Mouse (Mus musculus) stomach, embryonic 15.5 days (tissue): ENCODE measurements around the gene Slc39a5. TPM values are rescaled to one million over a fixed set of nuclear protein-coding genes. Genes with fewer than 3 reads are reported as not detected.

Experiments used
- ATAC-seq: fragments of 200-750 bp; cut with Nextera tagmentation; 2 replicates; pipeline ENCODE4 v1.8.0; 2017; ENCODE audit warnings: low read depth, moderate number of reproducible peaks, moderate TSS enrichment; ENCODE audit not compliant: insufficient read depth, low FRiP score
- H3K27ac ChIP-seq: fragments of 300-500 bp; sonication (generic); 2 replicates; pipeline ENCODE4 v1.5.1; 2015; ENCODE audit warnings: mild to moderate bottlenecking, inconsistent platforms
- H3K27me3 ChIP-seq: fragments of 300-500 bp; sonication (generic); replicated peaks from 2 replicates; pipeline ENCODE4 v1.6.1; 2015; ENCODE audit warnings: inconsistent platforms
- H3K36me3 ChIP-seq: fragments of 300-500 bp; sonication (generic); 2 replicates; pipeline ENCODE4 v1.6.1; 2015; ENCODE audit warnings: inconsistent platforms
- H3K4me1 ChIP-seq: fragments of 300-500 bp; sonication (generic); 2 replicates; pipeline ENCODE4 v1.6.1; 2015; ENCODE audit warnings: inconsistent platforms
- H3K4me2 ChIP-seq: fragments of 300-500 bp; sonication (generic); 2 replicates; pipeline ENCODE4 v1.6.1; 2015; ENCODE audit warnings: mild to moderate bottlenecking, inconsistent platforms
- H3K4me3 ChIP-seq: fragments of 300-500 bp; sonication (generic); replicated peaks from 2 replicates; pipeline ENCODE4 v1.5.1; 2015; ENCODE audit warnings: inconsistent platforms
- H3K9ac ChIP-seq: fragments of 300-500 bp; sonication (generic); 2 replicates; pipeline ENCODE4 v1.6.1; 2015; ENCODE audit warnings: inconsistent platforms
- H3K9me3 ChIP-seq: fragments of 300-500 bp; sonication (generic); 2 replicates; pipeline ENCODE4 v1.6.1; 2016; ENCODE audit warnings: inconsistent platforms
- WGBS: fragments of 180-500 bp; shearing (Covaris S2); methylation state at CpG from one replicate; pipeline ENCODE4 v1.1.7; 2015; 5-methylcytosine and 5-hydroxymethylcytosine counted together
- polyA plus RNA-seq: library from polyadenylated mRNA; unstranded; fragments of >200 nt; fragmentation: Nextera tagmentation; extraction: Ambion mirVana; gene quantifications from 2 replicates; pipeline ENCODE4 v1.2.1, GENCODE M21; 2015

The Slc39a5 gene
- 34.5 and 39.4 TPM in 2 replicates for polyA plus RNA-seq

DNA sequence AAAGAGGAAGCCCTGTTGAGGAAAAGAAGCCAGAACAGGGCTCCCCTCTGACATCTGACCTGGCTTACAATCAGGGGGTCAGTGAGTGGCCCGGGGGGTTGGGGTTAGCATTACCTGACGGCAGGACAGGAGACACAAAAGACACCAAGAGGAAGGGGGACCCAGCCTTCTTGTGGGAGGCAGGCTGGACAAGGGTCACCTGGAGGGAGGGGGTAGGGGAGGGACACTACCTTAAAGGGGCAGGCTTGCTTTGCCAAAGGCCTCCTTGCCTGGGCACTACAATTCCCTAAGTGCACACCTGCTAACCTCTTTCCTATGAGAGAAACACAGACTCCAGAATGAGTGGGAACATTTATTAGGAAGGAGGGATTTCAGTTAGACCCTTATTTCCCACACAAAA is at the start of gene Slc39a5:
Gene Slc39a5 (minus strand): TSS at position 174 of the 400 bp plus-strand sequence.
- H3K9me3 ChIP-seq, result no peaks in the 10 kb centered on the region
- H3K4me1 ChIP-seq, result 0 out of 2 replicates have a peak, but pooled peaks cover 4% of the 10 kb centered on the region
- H3K27ac ChIP-seq, result peak within 1 kb of the TSS; percentile 26; the same call in 1 of the 2 replicates
- WGBS, result 9% methylated on average over 2 of the region's 2 CpGs
- peak within 1 kb of the TSS; percentile 20 for H3K4me3 ChIP-seq
- ATAC-seq, result no peak
- H3K36me3 ChIP-seq, result 0 out of 2 replicates have a peak, but pooled peaks cover 3% of the 10 kb centered on the region
- H3K9ac ChIP-seq, result no peak within 1 kb of the TSS; the same call in 1 of the 2 replicates
- H3K4me2 ChIP-seq, result peak within 1 kb of the TSS; percentile 25
- no peaks in the 10 kb centered on the region for H3K27me3 ChIP-seq

DNA sequence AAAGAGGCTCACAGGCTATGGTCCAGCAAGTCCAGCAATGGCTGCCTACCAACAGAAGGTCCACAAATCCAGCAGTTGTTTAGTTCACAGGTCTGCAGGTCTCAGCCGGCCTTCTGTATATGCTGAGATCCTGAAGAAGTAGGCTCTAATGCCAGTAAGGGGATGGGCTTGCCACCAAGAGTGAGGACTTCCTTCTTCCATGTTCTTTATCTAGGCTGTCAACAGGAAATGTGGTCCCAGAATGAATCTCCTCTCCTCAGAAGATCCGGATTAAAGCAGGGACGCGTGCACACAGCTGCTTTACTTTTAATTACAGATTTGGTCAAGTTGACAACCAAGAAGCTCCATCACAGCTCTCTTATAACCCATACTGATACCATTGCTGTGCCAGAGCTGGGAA is 44.4 kb upstream of the Slc39a5 start:
- Histone ChIP-seq H3K36me3 (peaks cover 11% of the 10 kb centered on the region), H3K4me3 (no peak overlapping the region), H3K27me3 (no peaks in the 10 kb centered on the region), H3K27ac (no peak overlapping the region), H3K9ac (no peak overlapping the region), H3K9me3 (no peaks in the 10 kb centered on the region), H3K4me2 (no peak overlapping the region), H3K4me1 (no peaks in the 10 kb centered on the region)
- ATAC-seq, result no peak
- 70% methylated on average over 4 of the region's 4 CpGs for WGBS

DNA sequence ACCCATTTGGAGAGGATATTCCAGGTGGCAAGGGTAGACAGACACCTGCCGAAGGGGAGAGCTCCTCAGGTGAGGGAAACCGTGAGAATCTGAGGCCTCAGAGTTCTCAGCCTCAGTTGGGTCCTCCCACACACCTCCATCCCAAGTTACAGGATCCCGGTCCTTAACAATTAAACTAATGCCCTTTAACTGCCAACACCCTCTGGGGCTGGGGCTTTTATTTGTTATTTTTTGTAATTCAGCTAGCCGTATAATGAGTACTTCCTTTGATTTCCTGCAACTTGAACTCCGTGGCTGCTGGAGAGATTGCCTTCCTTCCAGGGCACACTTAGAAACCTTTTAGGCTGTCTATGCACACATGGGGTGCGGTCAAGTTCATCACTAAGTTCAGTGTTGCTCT is 43.3 kb upstream of the Slc39a5 start:
- 0 out of 2 replicates have a peak, but pooled peaks cover 2% of the 10 kb centered on the region for H3K4me1 ChIP-seq
- H3K36me3 ChIP-seq, result peaks cover 16% of the 10 kb centered on the region
- ATAC-seq, result no peak
- H3K4me3 ChIP-seq, result no peak overlapping the region
- H3K9ac ChIP-seq, result no peak overlapping the region
- 71% methylated on average over 6 of the region's 6 CpGs for WGBS
- H3K27me3 ChIP-seq, result no peaks in the 10 kb centered on the region
- no peak overlapping the region for H3K27ac ChIP-seq
- no peaks in the 10 kb centered on the region for H3K9me3 ChIP-seq
- no peak overlapping the region for H3K4me2 ChIP-seq

DNA sequence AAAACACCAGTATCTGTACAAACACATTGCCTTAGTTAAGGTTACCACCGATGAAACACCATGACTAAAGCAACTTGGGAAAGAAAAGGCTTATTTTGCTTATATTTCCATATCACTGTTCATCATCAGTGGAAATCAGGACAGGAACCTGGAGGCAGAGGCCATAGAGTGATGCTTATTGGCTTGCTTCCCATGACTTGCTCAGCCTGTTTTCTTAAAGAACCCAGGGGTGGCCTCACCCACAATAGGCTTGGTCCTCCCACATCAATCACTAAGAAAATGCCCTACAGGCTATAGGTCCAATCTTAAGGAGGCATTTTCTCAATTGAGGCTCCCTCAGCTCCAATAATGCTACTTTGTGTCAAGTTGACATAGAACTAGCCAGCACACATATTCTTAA is 41.7 kb upstream of the Slc39a5 start:
- Histone ChIP-seq H3K4me2 (no peak overlapping the region), H3K9ac (no peak overlapping the region), H3K36me3 (peaks cover 26% of the 10 kb centered on the region), H3K27ac (no peak overlapping the region), H3K4me3 (no peak overlapping the region), H3K27me3 (no peaks in the 10 kb centered on the region), H3K4me1 (0 out of 2 replicates have a peak, but pooled peaks cover 4% of the 10 kb centered on the region), H3K9me3 (no peaks in the 10 kb centered on the region)
- ATAC-seq, result no peak
- 78% methylated on average over 1 of the region's 1 CpGs for WGBS

DNA sequence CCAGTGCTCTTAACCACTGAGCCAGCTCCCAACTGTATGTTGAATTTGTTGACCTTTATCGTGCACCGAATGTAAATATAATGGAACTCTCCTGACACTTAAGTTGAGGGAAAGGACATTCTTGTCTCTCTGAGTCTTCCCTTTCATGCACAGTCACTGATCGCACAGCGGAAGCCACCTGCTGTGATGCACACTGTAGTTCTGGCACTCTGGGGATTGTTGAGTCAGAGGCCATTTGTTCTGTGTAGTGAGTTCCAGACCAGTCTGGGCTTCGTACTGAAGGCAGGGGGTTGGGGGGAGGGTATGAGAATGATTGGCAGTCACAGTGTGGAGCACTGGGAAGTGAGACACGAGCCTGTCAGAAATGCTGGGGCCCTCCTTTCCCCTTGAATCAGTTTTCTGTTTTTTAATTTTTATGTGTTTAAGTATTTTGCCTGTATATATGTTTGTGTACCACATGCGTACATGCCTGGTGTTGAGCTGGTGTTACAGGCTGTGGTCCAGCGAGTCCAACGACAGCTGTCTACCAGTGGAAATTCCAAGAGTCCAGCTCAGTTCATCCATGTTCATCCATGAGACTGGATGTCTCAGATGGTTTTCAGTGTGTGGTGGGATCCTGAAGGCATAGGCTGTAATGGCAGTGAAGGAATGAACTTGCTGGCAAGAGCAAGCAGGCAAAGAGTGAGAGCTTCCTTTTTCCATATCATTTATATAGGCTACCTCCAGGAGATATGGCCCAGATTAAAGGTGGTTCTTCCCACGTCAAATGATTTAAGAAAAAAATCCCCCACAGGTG is 40.5 kb upstream of the Slc39a5 start:
- ATAC-seq, result no peak
- Histone ChIP-seq H3K9ac (no peak overlapping the region), H3K27ac (no peak overlapping the region), H3K4me3 (no peak overlapping the region), H3K27me3 (no peaks in the 10 kb centered on the region), H3K4me2 (no peak overlapping the region), H3K9me3 (no peaks in the 10 kb centered on the region), H3K36me3 (peaks cover 35% of the 10 kb centered on the region), H3K4me1 (0 out of 2 replicates have a peak, but pooled peaks cover 4% of the 10 kb centered on the region)
- WGBS, result 85% methylated on average over 10 of the region's 10 CpGs

DNA sequence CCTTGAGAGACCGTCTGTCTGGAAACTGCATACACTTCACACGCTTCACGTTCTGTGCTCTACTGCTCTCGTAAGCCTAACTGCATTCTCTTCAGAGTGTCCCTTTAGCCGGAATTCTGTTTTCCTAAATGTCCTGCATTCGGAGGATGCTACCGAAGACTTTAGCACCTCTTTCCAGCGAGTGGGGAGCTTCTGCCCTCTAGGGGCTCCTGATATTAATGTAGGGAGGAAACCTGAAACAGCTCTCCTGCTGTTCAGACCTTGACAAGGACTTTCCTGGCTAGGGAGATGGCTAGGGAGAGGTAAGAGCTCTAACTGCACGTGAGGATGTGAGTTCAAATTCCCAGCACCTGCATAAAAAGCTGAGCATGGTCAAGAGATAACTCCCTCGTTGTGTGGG is 39.4 kb upstream of the Slc39a5 start:
- Histone ChIP-seq H3K4me2 (no peak overlapping the region), H3K4me3 (no peak overlapping the region), H3K27ac (no peak overlapping the region), H3K27me3 (no peaks in the 10 kb centered on the region), H3K9me3 (no peaks in the 10 kb centered on the region), H3K9ac (no peak overlapping the region), H3K4me1 (0 out of 2 replicates have a peak, but pooled peaks cover 4% of the 10 kb centered on the region), H3K36me3 (peaks cover 39% of the 10 kb centered on the region)
- 52% methylated on average over 10 of the region's 10 CpGs for WGBS
- ATAC-seq, result no peak

DNA sequence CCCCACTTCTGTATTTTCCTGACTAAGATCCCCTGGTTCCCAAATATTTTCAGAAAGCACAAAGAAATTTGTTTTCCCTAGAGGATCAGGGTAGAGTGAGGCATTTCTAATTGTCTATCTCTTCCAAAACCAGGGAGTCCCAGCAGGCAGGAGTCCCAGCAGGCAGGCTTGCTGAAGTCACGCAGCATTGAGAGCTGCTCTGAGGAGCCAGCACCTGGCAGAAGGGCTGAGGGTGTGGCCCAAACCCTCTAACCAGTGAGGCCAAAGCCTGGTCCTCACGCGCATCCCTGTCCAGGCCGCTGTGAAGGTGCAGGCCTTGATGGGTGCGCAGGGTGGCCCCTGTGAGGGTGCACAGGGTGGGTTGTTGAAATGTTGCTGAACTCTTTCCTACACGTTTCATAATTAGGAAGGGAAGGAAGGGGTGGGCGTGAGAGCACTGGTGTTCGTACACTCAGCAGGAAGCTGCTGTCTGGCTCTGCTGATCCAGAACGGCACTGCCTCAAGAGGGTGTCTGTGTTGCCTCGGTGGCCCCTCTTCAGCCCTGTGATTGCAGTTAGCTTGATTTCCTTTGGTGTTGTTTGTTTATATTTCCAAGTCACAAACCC is 37.7 kb upstream of the Slc39a5 start:
- peak overlapping the region; percentile 1; the same call in 1 of the 2 replicates for H3K27ac ChIP-seq
- ATAC-seq, result no peak

DNA sequence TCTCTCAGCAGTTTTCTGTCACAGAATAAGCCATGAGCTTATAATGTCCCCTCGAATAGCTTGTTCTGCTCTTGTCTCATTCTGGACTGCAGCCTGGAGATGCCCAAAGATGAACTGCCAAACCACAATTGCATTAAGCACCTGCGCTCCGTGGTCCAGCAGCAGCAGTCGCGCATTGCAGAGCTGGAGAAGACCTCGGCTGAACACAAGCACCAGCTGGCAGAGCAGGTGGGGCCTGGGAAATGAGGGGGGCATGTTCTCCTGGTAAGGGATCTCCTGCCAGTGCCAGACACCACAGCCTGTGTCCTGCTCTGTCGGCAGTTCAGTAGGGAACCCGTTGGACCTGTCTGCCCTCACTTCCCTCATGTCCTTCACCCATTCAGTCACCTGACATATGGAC is 35.3 kb upstream of the Slc39a5 start:
- Histone ChIP-seq H3K4me3 (no peak overlapping the region), H3K9ac (no peak overlapping the region), H3K4me2 (no peak overlapping the region), H3K36me3 (peaks cover 46% of the 10 kb centered on the region), H3K27ac (no peak overlapping the region), H3K9me3 (no peaks in the 10 kb centered on the region), H3K27me3 (no peaks in the 10 kb centered on the region), H3K4me1 (0 out of 2 replicates have a peak, but pooled peaks cover 4% of the 10 kb centered on the region)
- WGBS, result 91% methylated on average over 8 of the region's 8 CpGs
- no peak for ATAC-seq

More for the DNA sequence above, 37.7 kb upstream of the Slc39a5 start:
- H3K36me3 ChIP-seq, result peaks cover 47% of the 10 kb centered on the region
- 0 out of 2 replicates have a peak, but pooled peaks cover 4% of the 10 kb centered on the region for H3K4me1 ChIP-seq
- H3K4me2 ChIP-seq, result no peak overlapping the region
- H3K4me3 ChIP-seq, result no peak overlapping the region
- WGBS, result 70% methylated on average over 10 of the region's 10 CpGs
- H3K9me3 ChIP-seq, result no peaks in the 10 kb centered on the region
- H3K27me3 ChIP-seq, result no peaks in the 10 kb centered on the region
- H3K9ac ChIP-seq, result no peak overlapping the region

DNA sequence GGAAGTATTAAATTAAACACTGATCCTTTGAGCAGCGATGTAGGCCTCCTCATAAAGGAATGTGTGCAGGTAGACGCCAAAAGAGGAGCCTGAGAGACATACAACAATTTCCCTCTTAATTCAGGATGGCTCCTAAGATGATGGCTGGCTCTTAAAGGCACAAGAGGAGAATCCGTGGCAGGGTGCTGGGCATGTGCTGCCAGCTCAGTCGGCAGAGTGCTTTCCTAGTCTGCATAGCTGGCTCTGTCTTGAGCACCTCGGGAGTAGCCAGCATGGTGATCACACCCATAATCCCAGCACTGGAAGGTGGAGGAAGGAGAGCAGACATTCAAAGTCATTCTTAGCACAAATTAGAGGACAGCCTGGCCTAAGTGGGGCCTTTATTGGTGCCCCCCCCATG is 34.8 kb upstream of the Slc39a5 start:
- no peaks in the 10 kb centered on the region for H3K9me3 ChIP-seq
- H3K4me1 ChIP-seq, result 0 out of 2 replicates have a peak, but pooled peaks cover 4% of the 10 kb centered on the region
- H3K27me3 ChIP-seq, result no peaks in the 10 kb centered on the region
- ATAC-seq, result no peak
- no peak overlapping the region for H3K4me3 ChIP-seq
- 84% methylated on average over 5 of the region's 5 CpGs for WGBS
- no peak overlapping the region for H3K27ac ChIP-seq
- peaks cover 42% of the 10 kb centered on the region for H3K36me3 ChIP-seq
- no peak overlapping the region for H3K9ac ChIP-seq
- H3K4me2 ChIP-seq, result no peak overlapping the region

DNA sequence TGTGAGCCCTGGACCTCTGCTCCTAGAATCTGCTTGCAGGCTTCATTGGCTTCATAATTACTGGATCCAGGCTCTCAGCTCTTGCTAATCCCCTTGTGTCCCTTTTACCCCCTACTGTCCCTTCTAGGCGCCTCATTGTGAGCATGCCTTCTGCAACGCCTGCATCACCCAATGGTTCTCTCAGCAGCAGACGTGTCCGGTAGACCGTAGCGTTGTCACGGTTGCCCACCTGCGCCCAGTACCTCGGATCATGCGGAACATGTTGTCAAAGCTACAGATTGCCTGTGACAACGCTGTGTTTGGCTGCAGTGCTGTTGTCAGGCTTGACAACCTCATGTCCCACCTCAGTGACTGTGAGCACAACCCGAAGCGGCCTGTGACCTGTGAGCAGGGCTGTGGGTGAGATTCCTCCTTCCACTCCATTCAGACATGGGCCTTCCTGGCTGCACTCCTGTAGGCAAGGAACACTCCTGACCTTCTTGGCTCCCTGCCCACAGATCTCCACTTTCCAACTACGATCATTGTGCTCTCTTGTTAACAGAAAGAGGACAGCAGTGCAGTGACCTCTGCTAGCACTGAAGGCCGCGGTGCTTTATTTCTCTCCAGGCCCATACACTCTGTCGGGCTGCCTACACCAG is 34.3 kb upstream of the Slc39a5 start:
- no peak overlapping the region for H3K27ac ChIP-seq
- H3K4me1 ChIP-seq, result 0 out of 2 replicates have a peak, but pooled peaks cover 4% of the 10 kb centered on the region
- WGBS, result 82% methylated on average over 17 of the region's 17 CpGs
- H3K36me3 ChIP-seq, result peaks cover 38% of the 10 kb centered on the region
- H3K9ac ChIP-seq, result no peak overlapping the region
- no peak for ATAC-seq
- H3K4me2 ChIP-seq, result no peak overlapping the region
- no peaks in the 10 kb centered on the region for H3K27me3 ChIP-seq
- H3K4me3 ChIP-seq, result no peak overlapping the region
- H3K9me3 ChIP-seq, result no peaks in the 10 kb centered on the region

DNA sequence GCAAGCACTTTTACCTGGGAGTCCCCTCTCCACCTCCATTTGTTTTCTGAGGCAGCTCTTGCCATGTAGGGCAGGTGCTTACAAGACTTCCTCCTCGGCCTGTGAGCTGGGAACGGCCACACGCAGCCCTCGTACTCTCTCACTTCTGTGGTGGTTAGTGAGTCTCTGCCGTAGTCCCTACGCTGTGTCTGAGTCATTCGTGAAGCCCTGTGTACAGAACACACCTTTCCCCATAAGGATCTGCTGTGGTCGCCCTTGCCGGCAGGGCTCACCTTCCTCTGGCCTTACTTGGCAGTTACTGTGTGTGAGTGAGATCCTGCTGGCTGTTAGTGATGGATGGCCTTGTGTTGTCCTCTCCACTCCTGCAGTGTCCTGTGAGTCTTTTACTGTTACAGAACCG is 33.7 kb upstream of the Slc39a5 start:
- Histone ChIP-seq H3K4me2 (no peak overlapping the region), H3K36me3 (peaks cover 40% of the 10 kb centered on the region), H3K27me3 (no peaks in the 10 kb centered on the region), H3K9me3 (no peaks in the 10 kb centered on the region), H3K4me3 (no peak overlapping the region), H3K9ac (no peak overlapping the region), H3K4me1 (0 out of 2 replicates have a peak, but pooled peaks cover 3% of the 10 kb centered on the region), H3K27ac (no peak overlapping the region)
- ATAC-seq, result no peak
- 80% methylated on average over 10 of the region's 10 CpGs for WGBS

DNA sequence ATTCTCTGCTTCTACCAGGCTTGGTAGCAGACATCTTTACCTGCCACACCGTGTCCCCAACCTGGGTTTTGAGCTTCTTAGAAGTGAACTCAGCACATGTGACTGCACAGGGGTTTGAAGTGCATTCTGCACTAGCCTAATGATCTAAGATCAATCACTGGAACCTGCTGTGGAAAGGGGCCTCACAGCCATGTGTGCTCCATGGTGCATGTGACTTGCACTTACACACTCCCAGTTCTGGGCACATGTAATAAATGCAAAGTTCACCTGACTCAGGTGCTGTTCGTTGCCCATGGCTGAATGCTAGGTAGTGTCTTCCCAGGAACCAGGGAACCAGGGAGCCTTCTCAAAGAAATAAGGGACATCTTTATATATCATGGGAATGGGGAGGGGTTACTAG is 32.4 kb upstream of the Slc39a5 start:
- ATAC-seq, result no peak
- no peaks in the 10 kb centered on the region for H3K4me1 ChIP-seq
- H3K9me3 ChIP-seq, result no peaks in the 10 kb centered on the region
- 96% methylated on average over 2 of the region's 2 CpGs for WGBS
- no peaks in the 10 kb centered on the region for H3K27me3 ChIP-seq
- H3K27ac ChIP-seq, result no peak overlapping the region
- H3K4me2 ChIP-seq, result no peak overlapping the region
- no peak overlapping the region for H3K4me3 ChIP-seq
- peaks cover 38% of the 10 kb centered on the region for H3K36me3 ChIP-seq
- no peak overlapping the region for H3K9ac ChIP-seq
